Mouse (Mus musculus) forebrain, embryonic 16.5 days (tissue): ENCODE results near the gene Gm9803. TPM values are rescaled to one million over a fixed set of nuclear protein-coding genes. Genes with fewer than 3 reads are reported as not detected.
A peak's percentile ranks its signal among the peaks of the same experiment; 100 is the strongest.

ENCODE experiments used
- ATAC-seq: fragments of 200-750 bp; cut with Nextera tagmentation; 2 replicates; pipeline ENCODE4 v1.8.0; 2017; ENCODE audit warnings: mild to moderate bottlenecking, moderate library complexity
- H3K27ac ChIP-seq: fragments of 300-500 bp; sonication (generic); 2 replicates; pipeline ENCODE4 v1.5.1; 2014; ENCODE audit warnings: low read length, control low read depth
- H3K27me3 ChIP-seq: fragments of 300-500 bp; sonication (generic); replicated peaks from 2 replicates; pipeline ENCODE4 v1.6.1; 2014; ENCODE audit warnings: low read length; ENCODE audit not compliant: control insufficient read depth, insufficient read depth
- H3K36me3 ChIP-seq: fragments of 300-500 bp; sonication (generic); 2 replicates; pipeline ENCODE4 v1.6.1; 2014; ENCODE audit not compliant: control insufficient read depth, insufficient read depth
- H3K4me1 ChIP-seq: fragments of 300-500 bp; sonication (generic); replicated peaks from 2 replicates; pipeline ENCODE4 v1.6.1; 2014; ENCODE audit warnings: low read length; ENCODE audit not compliant: control insufficient read depth, insufficient read depth
- H3K4me2 ChIP-seq: fragments of 300-500 bp; sonication (generic); 2 replicates; pipeline ENCODE4 v1.6.1; 2014; ENCODE audit warnings: mild to moderate bottlenecking, low read length, control low read depth
- H3K4me3 ChIP-seq: fragments of 300-500 bp; sonication (generic); replicated peaks from 2 replicates; pipeline ENCODE4 v1.5.1; 2014; ENCODE audit warnings: mild to moderate bottlenecking, low read length, control low read depth
- H3K9ac ChIP-seq: fragments of 300-500 bp; sonication (generic); replicated peaks from 2 replicates; pipeline ENCODE4 v1.6.1; 2014; ENCODE audit warnings: low read depth, low read length, control low read depth
- H3K9me3 ChIP-seq: fragments of 300-500 bp; sonication (generic); 2 replicates; pipeline ENCODE4 v1.6.1; 2016; ENCODE audit warnings: low read length; ENCODE audit not compliant: control insufficient read depth
- WGBS: fragments of 180-500 bp; shearing (Covaris S2); extraction: QIAGEN DNeasy Blood & Tissue Kit; methylation state at CpG from one replicate; pipeline ENCODE4 v1.1.7; 2014; 5-methylcytosine and 5-hydroxymethylcytosine counted together
- polyA plus RNA-seq: library from polyadenylated mRNA; unstranded; fragments of >200 nt; fragmentation: Nextera tagmentation; extraction: Ambion mirVana; gene quantifications from 2 replicates; pipeline ENCODE4 v1.2.1, GENCODE M21; 2015

Gm9803 gene
- polyA plus RNA-seq, 1 experiment from 2014 or later, result 23.0 TPM

DNA sequence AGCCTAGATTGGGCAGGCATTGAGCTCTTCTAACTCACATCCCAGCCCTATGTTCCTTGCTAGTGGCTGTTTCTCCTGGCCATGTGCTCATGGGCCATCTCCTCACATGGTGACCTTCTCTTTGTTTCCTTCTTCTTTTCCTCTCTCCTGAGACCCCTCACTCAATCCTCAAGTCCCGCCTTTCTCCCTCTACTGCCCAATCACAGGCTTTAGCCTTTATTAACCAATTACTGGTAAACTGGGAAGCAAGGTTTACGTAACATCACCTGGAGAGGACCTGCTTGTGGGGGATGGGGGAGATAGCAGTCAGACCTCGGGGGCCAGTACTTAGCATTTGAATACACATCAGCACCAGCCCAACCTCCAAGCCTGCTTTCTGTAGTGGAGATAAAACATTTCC, 27.5 kb downstream of the Gm9803 start:
- peaks cover 5% of the 10 kb centered on the region for H3K9me3 ChIP-seq
- no peaks in the 10 kb centered on the region for H3K27me3 ChIP-seq
- ATAC-seq, result no peak
- H3K27ac ChIP-seq, result no peak overlapping the region
- no peak overlapping the region for H3K4me2 ChIP-seq
- WGBS, result 37% methylated on average over 3 of the region's 3 CpGs
- no peak overlapping the region for H3K9ac ChIP-seq
- H3K4me3 ChIP-seq, result no peak overlapping the region
- H3K4me1 ChIP-seq, result no peaks in the 10 kb centered on the region
- no peaks in the 10 kb centered on the region for H3K36me3 ChIP-seq

DNA sequence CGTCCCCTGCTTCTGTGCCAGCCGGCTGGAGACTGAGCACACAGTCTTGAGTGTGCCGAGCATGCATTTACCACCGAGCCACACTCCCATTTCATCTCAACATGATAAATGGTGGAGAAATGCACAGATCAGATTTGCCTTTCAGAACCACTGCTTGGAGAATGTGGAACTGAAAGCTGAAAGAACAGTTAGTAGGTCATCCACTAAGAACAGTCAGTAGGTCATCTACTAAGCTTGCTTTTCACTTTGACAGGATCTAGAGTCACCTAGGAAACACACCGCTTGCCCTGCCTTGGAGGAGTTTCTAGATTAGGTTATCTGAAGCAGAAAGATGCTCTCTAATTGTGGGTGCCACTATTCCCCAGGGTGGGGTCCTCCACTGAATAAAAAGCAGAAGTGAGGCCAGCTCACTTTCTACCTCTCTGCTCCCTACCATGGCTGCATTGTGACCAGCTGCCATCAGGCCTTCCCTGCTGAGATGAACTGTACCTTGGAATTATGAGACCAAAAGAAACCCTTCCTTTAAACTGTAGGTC, 33.8 kb downstream of the Gm9803 start:
- Histone ChIP-seq H3K27me3 (no peaks in the 10 kb centered on the region), H3K27ac (no peak overlapping the region), H3K4me2 (no peak overlapping the region), H3K4me1 (no peaks in the 10 kb centered on the region), H3K4me3 (no peak overlapping the region), H3K9me3 (peaks cover 5% of the 10 kb centered on the region), H3K9ac (no peak overlapping the region), H3K36me3 (no peaks in the 10 kb centered on the region)
- ATAC-seq, result no peak
- 90% methylated on average over 5 of the region's 5 CpGs for WGBS

DNA sequence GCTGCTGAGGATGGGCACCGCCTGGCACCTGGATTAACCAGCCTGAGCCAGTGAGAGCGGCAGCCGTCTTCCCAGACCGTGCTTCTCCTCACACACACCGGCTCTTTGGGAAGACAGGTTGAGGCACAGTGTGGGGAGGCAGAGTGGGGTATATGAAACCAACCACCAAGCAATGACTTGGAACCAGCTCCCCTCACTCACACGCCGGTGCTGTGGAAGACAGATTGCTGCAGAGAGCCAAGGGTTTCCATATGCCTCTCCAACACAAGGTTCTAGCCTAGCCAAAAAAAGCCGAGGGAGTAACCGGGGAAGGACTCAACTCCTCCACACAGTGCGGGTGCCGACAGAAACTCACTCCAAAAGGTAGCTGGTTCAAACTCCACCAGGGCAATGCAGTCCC, 35.4 kb downstream of the Gm9803 start:
- Histone ChIP-seq H3K4me1 (no peaks in the 10 kb centered on the region), H3K9ac (no peak overlapping the region), H3K9me3 (no peaks in the 10 kb centered on the region), H3K4me2 (no peak overlapping the region), H3K27me3 (no peaks in the 10 kb centered on the region), H3K36me3 (no peaks in the 10 kb centered on the region), H3K27ac (no peak overlapping the region), H3K4me3 (no peak overlapping the region)
- 63% methylated on average over 11 of the region's 11 CpGs for WGBS
- peak; percentile 81 for ATAC-seq

DNA sequence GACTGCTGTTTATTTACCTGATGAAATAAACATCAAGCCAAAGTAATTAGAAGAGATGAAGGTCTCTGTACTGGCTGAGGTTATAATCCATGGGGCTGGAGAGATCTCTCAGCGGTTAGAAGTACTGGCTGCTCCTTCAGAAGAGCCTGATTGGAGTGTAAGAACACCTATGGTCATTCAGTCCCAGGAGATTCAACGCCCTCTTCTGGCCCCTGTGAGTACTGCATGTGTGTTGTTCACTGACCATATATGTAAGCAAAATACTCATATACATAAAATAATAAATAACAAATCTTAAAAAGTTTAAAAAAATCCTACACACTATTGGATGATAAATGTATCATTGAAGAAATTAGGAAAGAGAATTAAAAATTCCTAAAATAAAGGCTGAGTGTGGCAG, 36.9 kb downstream of the Gm9803 start:
- H3K9ac ChIP-seq, result no peak overlapping the region
- H3K4me2 ChIP-seq, result no peak overlapping the region
- no peaks in the 10 kb centered on the region for H3K36me3 ChIP-seq
- H3K4me1 ChIP-seq, result no peaks in the 10 kb centered on the region
- no peak overlapping the region for H3K27ac ChIP-seq
- no peaks in the 10 kb centered on the region for H3K9me3 ChIP-seq
- WGBS, result 39% methylated on average over 2 of the region's 2 CpGs
- H3K27me3 ChIP-seq, result no peaks in the 10 kb centered on the region
- no peak for ATAC-seq
- H3K4me3 ChIP-seq, result no peak overlapping the region

DNA sequence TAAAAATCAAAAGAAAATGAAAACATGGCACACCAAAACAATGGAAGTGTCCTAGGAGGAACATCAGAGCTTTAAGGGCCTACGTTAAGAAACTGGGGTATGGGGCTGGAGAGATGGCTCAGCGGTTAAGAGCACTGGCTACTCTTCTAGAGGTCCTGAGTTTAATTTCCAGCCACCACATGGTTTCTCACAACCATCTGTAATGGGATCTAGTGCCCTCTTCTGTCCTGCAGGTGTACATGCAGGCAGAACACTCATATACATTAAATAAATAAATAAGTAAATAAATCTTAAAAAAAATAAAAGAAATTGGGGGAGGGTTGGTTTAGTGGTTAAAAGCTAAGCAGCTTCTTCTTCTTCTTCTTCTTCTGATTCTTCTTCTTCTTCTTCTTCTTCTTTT, 37.4 kb downstream of the Gm9803 start:
- WGBS, result 82% methylated on average over 2 of the region's 2 CpGs
- no peaks in the 10 kb centered on the region for H3K27me3 ChIP-seq
- ATAC-seq, result no peak

More for the DNA sequence above, 37.4 kb downstream of the Gm9803 start:
- Histone ChIP-seq H3K4me1 (no peaks in the 10 kb centered on the region), H3K9ac (no peak overlapping the region), H3K9me3 (no peaks in the 10 kb centered on the region), H3K4me3 (no peak overlapping the region), H3K4me2 (no peak overlapping the region), H3K27ac (no peak overlapping the region), H3K36me3 (no peaks in the 10 kb centered on the region)

Other genes with a start within 250 kb of the Gm9803 start
- 3.9 and 4.5 TPM in 2 replicates for gene Bend3, start 45.3 kb upstream of the Gm9803 start, polyA plus RNA-seq
- gene 1700021F05Rik, start 16.9 kb downstream of the Gm9803 start, polyA plus RNA-seq, result 74.2 and 75.8 TPM in 2 replicates
- gene Cd24a, start 54.2 kb downstream of the Gm9803 start, polyA plus RNA-seq, result 918 and 1,051 TPM in 2 replicates